Mouse (Mus musculus) ES-E14 (cell line): ENCODE measurements around the gene Amotl2. TPM values are rescaled to one million over a fixed set of nuclear protein-coding genes. Genes with fewer than 3 reads are reported as not detected.

ENCODE experiments used
- DNase-seq: peaks from one replicate; pipeline ENCODE4 v3.0.0-alpha.2; 2013; ENCODE audit warnings: low read depth, low spot score
- H3K27ac ChIP-seq: 2 replicates; pipeline ENCODE4 v1.5.1; 2012; ENCODE audit warnings: low read depth, mild to moderate bottlenecking, low read length, moderate library complexity, mixed read lengths; ENCODE audit not compliant: poor library complexity, insufficient read depth, severe bottlenecking
- H3K36me3 ChIP-seq: 2 replicates; pipeline ENCODE4 v1.6.1; 2012; ENCODE audit warnings: mild to moderate bottlenecking, low read length, moderate library complexity, mixed read lengths; ENCODE audit not compliant: control insufficient read depth, poor library complexity, insufficient read depth, severe bottlenecking
- H3K4me1 ChIP-seq, 2 experiments: fragments of 150-350 bp in 1 of 2; sonication (generic) in 1 of 2; 2 replicates each; pipeline ENCODE4 v1.6.1; 2012; ENCODE audit warnings: low read length in 2 of 2, mild to moderate bottlenecking in 1 of 2, mixed read lengths in 1 of 2; ENCODE audit not compliant: control insufficient read depth in 2 of 2, insufficient read depth in 2 of 2, poor library complexity in 1 of 2
- H3K4me3 ChIP-seq, 2 experiments: fragments of 150-350 bp in 1 of 2; sonication (generic) in 1 of 2; 2 replicates each; pipeline ENCODE4 v1.5.1; 2012; ENCODE audit warnings: low read length in 2 of 2, low read depth in 1 of 2, mild to moderate bottlenecking in 1 of 2, mixed read lengths in 1 of 2; ENCODE audit not compliant: insufficient read depth in 1 of 2, poor library complexity in 1 of 2, severe bottlenecking in 1 of 2
- H3K9ac ChIP-seq: 2 replicates; pipeline ENCODE4 v1.6.1; 2012; ENCODE audit warnings: low read depth, mild to moderate bottlenecking, low read length, mixed read lengths; ENCODE audit not compliant: poor library complexity, insufficient read depth, severe bottlenecking
- H3K9me3 ChIP-seq: fragments of 150-350 bp; sonication (generic); 2 replicates; pipeline ENCODE4 v1.6.1; 2012; ENCODE audit warnings: low read depth, mild to moderate bottlenecking, low read length; ENCODE audit not compliant: control insufficient read depth, insufficient read depth
- CHD2 ChIP-seq: IDR thresholded peaks from 2 replicates; pipeline ENCODE4 v1.6.1; 2014; ENCODE audit warnings: mild to moderate bottlenecking, low read depth, low read length, inconsistent platforms
- HCFC1 ChIP-seq: IDR thresholded peaks from 2 replicates; pipeline ENCODE4 v1.6.1; 2012; ENCODE audit warnings: low read length, inconsistent platforms, borderline replicate concordance; ENCODE audit not compliant: insufficient read depth
- MAFK ChIP-seq: IDR thresholded peaks from 2 replicates; pipeline ENCODE4 v1.6.1; 2014; ENCODE audit warnings: mild to moderate bottlenecking, low read depth, low read length, inconsistent platforms; ENCODE audit not compliant: insufficient read depth
- ZC3H11A ChIP-seq: IDR thresholded peaks from 2 replicates; pipeline ENCODE4 v1.6.1; 2012; ENCODE audit warnings: low read depth, mild to moderate bottlenecking, inconsistent platforms, low read length, borderline replicate concordance
- ZNF384 ChIP-seq: IDR thresholded peaks from 2 replicates; pipeline ENCODE4 v1.6.1; 2012; ENCODE audit warnings: low read depth, low read length, inconsistent platforms
- in situ Hi-C, 2 experiments: fragments of 600-800 bp; cut with MboI; formaldehyde crosslinking; loops; one replicate each; pipeline ENCODE4 v1.15.1; 2025; ENCODE audit warnings: low sequenced_read_pairs in 2 of 2, inconsistent platforms in 1 of 2; ENCODE audit not compliant: unreplicated experiment in 2 of 2
- total RNA-seq: library from RNA; depleted of rRNA; stranded (reverse); fragments of 300-350 nt; gene quantifications from 2 replicates; pipeline ENCODE4 v1.2.3, GENCODE M21; 2012

Gene Amotl2
- total RNA-seq, 1 experiment = 161 TPM

GRCm38 (mm10) chr9:102717164-102717885, 853 bp downstream of the Amotl2 start:
- Histone ChIP-seq H3K27ac (peak overlapping the region; percentile 96), H3K4me3 (peak overlapping the region; percentile 84 to 95), H3K9me3 (no peaks in the 10 kb centered on the region), H3K4me1 (peaks cover 9 to 25% of the 10 kb centered on the region in 2 experiments), H3K9ac (peak overlapping the region; percentile 98), H3K36me3 (peaks cover 20% of the 10 kb centered on the region)
- in situ Hi-C loops = no loop called here
- TF ChIP-seq ZC3H11A (no peak), ZNF384 (no peak), CHD2 (no peak; the same call in 1 of the 2 replicates), HCFC1 (peak; percentile 63; the same call in 1 of the 2 replicates), MAFK (0 out of 2 replicates have a peak, but pooled peaks have one; percentile 14)
- DNase-seq = peak; percentile 88

- peak; percentile 96 for DNase-seq
- H3K9me3 ChIP-seq = no peaks in the 10 kb centered on the region
- H3K36me3 ChIP-seq = peaks cover 25% of the 10 kb centered on the region
- H3K4me3 ChIP-seq = peak overlapping the region; percentile 84 to 95
- peak overlapping the region; percentile 96 for H3K27ac ChIP-seq
- in situ Hi-C loops = no loop called here
- peak; percentile 79; the same call in 1 of the 2 replicates for TF ChIP-seq CHD2
- no peak for TF ChIP-seq ZC3H11A
- peak overlapping the region; percentile 98 for H3K9ac ChIP-seq
- peaks cover 9 to 28% of the 10 kb centered on the region in 2 experiments for H3K4me1 ChIP-seq
Observed at GRCm38 (mm10) chr9:102717886-102718643, 1.6 kb downstream of the Amotl2 start.

- in situ Hi-C loops = no loop called here
- TF ChIP-seq HCFC1 (no peak), ZC3H11A (no peak), ZNF384 (no peak), MAFK (no peak), CHD2 (no peak)
- Histone ChIP-seq H3K4me1 (peaks cover 9 to 34% of the 10 kb centered on the region in 2 experiments), H3K4me3 (peak overlapping the region; percentile 84 to 95), H3K36me3 (peaks cover 31% of the 10 kb centered on the region), H3K9me3 (no peaks in the 10 kb centered on the region), H3K9ac (peak overlapping the region; percentile 98), H3K27ac (peak overlapping the region; percentile 96; the same call in 1 of the 2 replicates)
- DNase-seq = no peak
Observed at GRCm38 (mm10) chr9:102718676-102719075, 2.2 kb downstream of the Amotl2 start.

GRCm38 (mm10) chr9:102719085-102719484, 2.6 kb downstream of the Amotl2 start:
- H3K4me1 ChIP-seq = peaks cover 9 to 36% of the 10 kb centered on the region in 2 experiments
- TF ChIP-seq HCFC1 (no peak), ZC3H11A (no peak), CHD2 (no peak), MAFK (no peak), ZNF384 (no peak)
- H3K9ac ChIP-seq = peak overlapping the region; percentile 98
- in situ Hi-C loops = no loop called here
- peaks cover 35% of the 10 kb centered on the region for H3K36me3 ChIP-seq
- no peak for DNase-seq
- no peaks in the 10 kb centered on the region for H3K9me3 ChIP-seq
- H3K4me3 ChIP-seq = peak overlapping the region; percentile 84 to 95
- peak overlapping the region; percentile 96; the same call in 1 of the 2 replicates for H3K27ac ChIP-seq
